Mouse (Mus musculus): ENCODE data around the gene Dcaf7. TPM values are rescaled to one million over a fixed set of nuclear protein-coding genes. Genes with fewer than 3 reads are reported as not detected.
A peak's percentile ranks its signal among the peaks of the same experiment; 100 is the strongest.

Dcaf7 gene
- polyA plus RNA-seq, 1 experiment from 2014 or later, result 104 TPM

- Histone ChIP-seq H3K36me3 (ENCODE audit: control insufficient read depth, insufficient read depth, low read length) (no peaks in the 10 kb centered on the region), H3K27ac (ENCODE audit: low read depth, low read length) (no peak overlapping the region), H3K4me1 (replicated peaks; ENCODE audit: control insufficient read depth, insufficient read depth, low read length) (0 out of 2 replicates have a peak, but pooled peaks cover 3% of the 10 kb centered on the region), H3K27me3 (ENCODE audit: control insufficient read depth, insufficient read depth, low read length) (no peaks in the 10 kb centered on the region), H3K9me3 (ENCODE audit: control insufficient read depth, low read length) (no peaks in the 10 kb centered on the region), H3K4me2 (ENCODE audit: low read depth, low read length, severe bottlenecking) (no peak overlapping the region), H3K4me3 (ENCODE audit: low read depth, low read length) (no peak overlapping the region), H3K9ac (ENCODE audit: low read length) (no peak overlapping the region)
- 57% methylated on average over 5 of the region's 5 CpGs for WGBS
- DNase-seq (ENCODE audit: low spot score) (no peak), ATAC-seq (replicated peaks; ENCODE audit: low FRiP score) (no peak)
These were observed 30.7 kb upstream of the Dcaf7 start for GRCm38 (mm10) chr11:106005970-106006369.

GRCm38 (mm10) chr11:106007821-106008220, 28.9 kb upstream of the Dcaf7 start, which contains the start of gene Kcnh6:
Gene Kcnh6, plus strand, starts transcription at chr11:106008124.
- DNase-seq (ENCODE audit: low spot score), result peak; percentile 89
- no peak within 1 kb of the TSS for H3K27ac ChIP-seq (ENCODE audit: low read depth, low read length)
- H3K36me3 ChIP-seq (ENCODE audit: control insufficient read depth, insufficient read depth, low read length), result no peaks in the 10 kb centered on the region
- no peaks in the 10 kb centered on the region for H3K27me3 ChIP-seq (ENCODE audit: control insufficient read depth, insufficient read depth, low read length)
- H3K9ac ChIP-seq (ENCODE audit: low read length), result no peak within 1 kb of the TSS
- peak within 1 kb of the TSS; percentile 9; the same call in 1 of the 2 replicates for H3K4me3 ChIP-seq (ENCODE audit: low read depth, low read length)
- under 1% methylated on average over 25 of the region's 25 CpGs for WGBS
- no peaks in the 10 kb centered on the region for H3K9me3 ChIP-seq (ENCODE audit: control insufficient read depth, low read length)
- 0 out of 2 replicates have a peak, but pooled peaks cover 3% of the 10 kb centered on the region for H3K4me1 ChIP-seq (replicated peaks; ENCODE audit: control insufficient read depth, insufficient read depth, low read length)
- no peak for ATAC-seq (replicated peaks; ENCODE audit: low FRiP score)
- peak within 1 kb of the TSS; percentile 35; the same call in 1 of the 2 replicates for H3K4me2 ChIP-seq (ENCODE audit: low read depth, low read length, severe bottlenecking)

GRCm38 (mm10) chr11:106012711-106013110, 24.0 kb upstream of the Dcaf7 start:
- no peak for ATAC-seq (replicated peaks; ENCODE audit: low FRiP score)

GRCm38 (mm10) chr11:106013556-106014225, 23.0 kb upstream of the Dcaf7 start:
- ATAC-seq (replicated peaks; ENCODE audit: low FRiP score) (no peak), DNase-seq (ENCODE audit: low spot score) (no peak)
- Histone ChIP-seq H3K4me2 (ENCODE audit: low read depth, low read length, severe bottlenecking) (no peak overlapping the region), H3K4me1 (replicated peaks; ENCODE audit: control insufficient read depth, insufficient read depth, low read length) (no peaks in the 10 kb centered on the region), H3K4me3 (ENCODE audit: low read depth, low read length) (no peak overlapping the region), H3K36me3 (ENCODE audit: control insufficient read depth, insufficient read depth, low read length) (no peaks in the 10 kb centered on the region), H3K27ac (ENCODE audit: low read depth, low read length) (no peak overlapping the region), H3K9ac (ENCODE audit: low read length) (no peak overlapping the region), H3K9me3 (ENCODE audit: control insufficient read depth, low read length) (no peaks in the 10 kb centered on the region), H3K27me3 (ENCODE audit: control insufficient read depth, insufficient read depth, low read length) (no peaks in the 10 kb centered on the region)
- 73% methylated on average over 11 of the region's 11 CpGs for WGBS

More at GRCm38 (mm10) chr11:106012711-106013110, 24.0 kb upstream of the Dcaf7 start:
- WGBS, result 59% methylated on average over 7 of the region's 7 CpGs
- Histone ChIP-seq H3K9me3 (ENCODE audit: control insufficient read depth, low read length) (no peaks in the 10 kb centered on the region), H3K4me3 (ENCODE audit: low read depth, low read length) (no peak overlapping the region), H3K36me3 (ENCODE audit: control insufficient read depth, insufficient read depth, low read length) (no peaks in the 10 kb centered on the region), H3K4me1 (replicated peaks; ENCODE audit: control insufficient read depth, insufficient read depth, low read length) (0 out of 2 replicates have a peak, but pooled peaks cover 3% of the 10 kb centered on the region), H3K27me3 (ENCODE audit: control insufficient read depth, insufficient read depth, low read length) (no peaks in the 10 kb centered on the region), H3K27ac (ENCODE audit: low read depth, low read length) (no peak overlapping the region), H3K9ac (ENCODE audit: low read length) (no peak overlapping the region), H3K4me2 (ENCODE audit: low read depth, low read length, severe bottlenecking) (no peak overlapping the region)
- no peak for DNase-seq (ENCODE audit: low spot score)

GRCm38 (mm10) chr11:106016440-106016839, 20.2 kb upstream of the Dcaf7 start:
- Histone ChIP-seq H3K9ac (ENCODE audit: low read length) (no peak overlapping the region), H3K27me3 (ENCODE audit: control insufficient read depth, insufficient read depth, low read length) (peaks cover 7% of the 10 kb centered on the region), H3K9me3 (ENCODE audit: control insufficient read depth, low read length) (no peaks in the 10 kb centered on the region), H3K4me1 (replicated peaks; ENCODE audit: control insufficient read depth, insufficient read depth, low read length) (0 out of 2 replicates have a peak, but pooled peaks cover 2% of the 10 kb centered on the region), H3K4me3 (ENCODE audit: low read depth, low read length) (no peak overlapping the region), H3K4me2 (ENCODE audit: low read depth, low read length, severe bottlenecking) (no peak overlapping the region), H3K36me3 (ENCODE audit: control insufficient read depth, insufficient read depth, low read length) (no peaks in the 10 kb centered on the region), H3K27ac (ENCODE audit: low read depth, low read length) (no peak overlapping the region)
- DNase-seq (ENCODE audit: low spot score) (no peak), ATAC-seq (replicated peaks; ENCODE audit: low FRiP score) (no peak)
- 89% methylated on average over 5 of the region's 5 CpGs for WGBS

- peaks cover 7% of the 10 kb centered on the region for H3K27me3 ChIP-seq (ENCODE audit: control insufficient read depth, insufficient read depth, low read length)
- DNase-seq (ENCODE audit: low spot score), result peak; percentile 57
- 0 out of 2 replicates have a peak, but pooled peaks cover 2% of the 10 kb centered on the region for H3K4me1 ChIP-seq (replicated peaks; ENCODE audit: control insufficient read depth, insufficient read depth, low read length)
- under 1% methylated on average over 50 of the region's 50 CpGs for WGBS
- ATAC-seq (replicated peaks; ENCODE audit: low FRiP score), result peak; percentile 51; the same call in 1 of the 2 replicates
- H3K27ac ChIP-seq (ENCODE audit: low read depth, low read length), result no peak overlapping the region
- H3K4me2 ChIP-seq (ENCODE audit: low read depth, low read length, severe bottlenecking), result peak overlapping the region; percentile 85
- no peaks in the 10 kb centered on the region for H3K9me3 ChIP-seq (ENCODE audit: control insufficient read depth, low read length)
- H3K9ac ChIP-seq (ENCODE audit: low read length), result peak overlapping the region; percentile 55
- peak overlapping the region; percentile 40 for H3K4me3 ChIP-seq (ENCODE audit: low read depth, low read length)
- H3K36me3 ChIP-seq (ENCODE audit: control insufficient read depth, insufficient read depth, low read length), result no peaks in the 10 kb centered on the region
These were observed 16.5 kb upstream of the Dcaf7 start for GRCm38 (mm10) chr11:106020051-106020763.

GRCm38 (mm10) chr11:106025774-106026173, 10.9 kb upstream of the Dcaf7 start:
- peaks cover 3% of the 10 kb centered on the region; the same call in 1 of the 2 replicates for H3K27me3 ChIP-seq (ENCODE audit: control insufficient read depth, insufficient read depth, low read length)
- ATAC-seq (replicated peaks; ENCODE audit: low FRiP score) (no peak), DNase-seq (ENCODE audit: low spot score) (no peak)
- no peaks in the 10 kb centered on the region for H3K4me1 ChIP-seq (replicated peaks; ENCODE audit: control insufficient read depth, insufficient read depth, low read length)
- no peak overlapping the region for H3K9ac ChIP-seq (ENCODE audit: low read length)
- WGBS, result 89% methylated on average over 3 of the region's 3 CpGs
- no peak overlapping the region for H3K4me3 ChIP-seq (ENCODE audit: low read depth, low read length)
- no peak overlapping the region for H3K27ac ChIP-seq (ENCODE audit: low read depth, low read length)
- H3K9me3 ChIP-seq (ENCODE audit: control insufficient read depth, low read length), result no peaks in the 10 kb centered on the region
- H3K36me3 ChIP-seq (ENCODE audit: control insufficient read depth, insufficient read depth, low read length), result no peaks in the 10 kb centered on the region
- no peak overlapping the region for H3K4me2 ChIP-seq (ENCODE audit: low read depth, low read length, severe bottlenecking)

- no peak for ATAC-seq (replicated peaks; ENCODE audit: low FRiP score)
These were observed 10.1 kb upstream of the Dcaf7 start for GRCm38 (mm10) chr11:106026465-106027151.

More at GRCm38 (mm10) chr11:106026465-106027151, 10.1 kb upstream of the Dcaf7 start:
- DNase-seq (ENCODE audit: low spot score), result peak; percentile 69
- H3K9me3 ChIP-seq (ENCODE audit: control insufficient read depth, low read length), result no peaks in the 10 kb centered on the region
- no peak overlapping the region for H3K27ac ChIP-seq (ENCODE audit: low read depth, low read length)
- H3K9ac ChIP-seq (ENCODE audit: low read length), result no peak overlapping the region
- no peak overlapping the region for H3K4me3 ChIP-seq (ENCODE audit: low read depth, low read length)
- no peaks in the 10 kb centered on the region for H3K4me1 ChIP-seq (replicated peaks; ENCODE audit: control insufficient read depth, insufficient read depth, low read length)
- 50% methylated on average over 10 of the region's 11 CpGs for WGBS
- no peaks in the 10 kb centered on the region for H3K36me3 ChIP-seq (ENCODE audit: control insufficient read depth, insufficient read depth, low read length)
- no peak overlapping the region for H3K4me2 ChIP-seq (ENCODE audit: low read depth, low read length, severe bottlenecking)
- H3K27me3 ChIP-seq (ENCODE audit: control insufficient read depth, insufficient read depth, low read length), result no peaks in the 10 kb centered on the region; the same call in 1 of the 2 replicates
